Mouse (Mus musculus) gastrocnemius, postnatal 4 days (tissue): ENCODE measurements around the gene Ptgds. TPM values are rescaled to one million over a fixed set of nuclear protein-coding genes. Genes with fewer than 3 reads are reported as not detected.

Experiments used
- DNase-seq, 2 experiments: peaks; one replicate each; pipeline ENCODE4 v3.0.0; 2021 to 2022; ENCODE audit warnings: low spot score in 2 of 2, mixed read lengths in 2 of 2
- microRNA-seq: library from miRNA; unstranded; fragments of <30 nt; microRNA quantifications from one replicate; pipeline ENCODE4 v1.2.0, GENCODE M21; 2021
- total RNA-seq, 2 experiments: library from RNA; stranded (reverse); gene quantifications; 2 replicates each; pipeline ENCODE4 v1.2.3; 2021

Gene Ptgds
- total RNA-seq, 2 experiments from 2014 or later: 2.9 to 3.9 TPM

DNA sequence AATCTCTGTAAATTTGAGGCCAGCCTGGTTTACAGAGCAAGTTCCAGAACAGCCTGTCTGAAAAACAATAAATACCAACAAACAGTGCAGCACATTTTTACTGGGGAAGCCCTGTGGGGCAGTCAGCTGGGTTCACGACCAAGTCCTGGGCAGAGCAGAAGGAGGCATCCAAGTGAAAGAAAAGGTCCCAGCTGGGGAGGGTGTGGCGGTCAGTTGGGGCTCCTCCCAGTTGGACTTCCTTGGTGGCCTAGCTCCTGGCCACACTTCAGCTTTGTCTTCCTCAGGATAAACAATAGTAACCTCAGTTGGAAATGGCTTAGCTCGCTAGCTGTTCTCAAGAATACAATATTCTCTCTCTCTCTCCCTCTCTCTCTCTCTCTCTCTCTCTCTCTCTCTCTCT lies 52.4 kb downstream of the Ptgds start:
- no peak for DNase-seq

Small RNA genes within 50 kb of the gene (microRNA-seq; reads per million reads assigned to microRNA genes)
- gene Mir3087: not detected

Other genes with a start within 250 kb of the Ptgds start
- 100 to 1,000 TPM; 360 to 390 TPM for gene Tubb4b, start 245.3 kb downstream of the Ptgds start, total RNA-seq
- gene Slc34a3, start 235.7 kb downstream of the Ptgds start, total RNA-seq: not detected
- gene Rnf224, start 233.3 kb downstream of the Ptgds start, total RNA-seq: not detected
- 1 to 10 TPM; 1.4 to 2.0 TPM for gene Rnf208, start 227.8 kb downstream of the Ptgds start, total RNA-seq
- gene Cysrt1, start 227.6 kb downstream of the Ptgds start, total RNA-seq: not detected
- 1 to 10 TPM; 1.3 to 1.5 TPM for gene AL732309.1, start 223.2 kb downstream of the Ptgds start, total RNA-seq
- gene Tmem203, start 214.6 kb downstream of the Ptgds start, total RNA-seq: 10 to 100 TPM; 18.8 to 19.7 TPM
- gene Tprn, start 207.4 kb downstream of the Ptgds start, total RNA-seq: 1 to 10 TPM; 4.8 to 6.3 TPM
- 10 to 100 TPM; 55.9 to 58.1 TPM for gene Ssna1, start 197.6 kb downstream of the Ptgds start, total RNA-seq
- 10 to 100 TPM; 64.9 to 69.0 TPM for gene Anapc2, start 197.6 kb downstream of the Ptgds start, total RNA-seq
- gene Tmem210, start 181.9 kb downstream of the Ptgds start, total RNA-seq: not detected
- not detected for gene Lrrc26, start 180.1 kb downstream of the Ptgds start, total RNA-seq
- under 1 TPM; 0.17 to 0.26 TPM for gene Grin1, start 150.9 kb downstream of the Ptgds start, total RNA-seq
- gene Man1b1, start 137.7 kb downstream of the Ptgds start, total RNA-seq: 10 to 100 TPM; 36.5 to 40.2 TPM
- 10 to 100 TPM in 1 of 2 experiments, 1 to 10 TPM in 1; 8.1 to 11.9 TPM for gene Dpp7, start 113.7 kb downstream of the Ptgds start, total RNA-seq
- 10 to 100 TPM; 11.2 to 14.3 TPM for gene Uap1l1, start 104.4 kb downstream of the Ptgds start, total RNA-seq
- gene Sapcd2, start 97.7 kb downstream of the Ptgds start, total RNA-seq: 1 to 10 TPM; 6.2 TPM
- 10 to 100 TPM; 35.1 to 42.0 TPM for gene Entpd2, start 74.2 kb downstream of the Ptgds start, total RNA-seq
- gene Npdc1, start 70.7 kb downstream of the Ptgds start, total RNA-seq: 10 to 100 TPM; 41.2 to 45.9 TPM
- gene Fut7, start 46.8 kb downstream of the Ptgds start, total RNA-seq: under 1 TPM in 1 of 2 experiments, not detected in 1; 0.34 TPM
- gene Abca2, start 41.3 kb downstream of the Ptgds start, total RNA-seq: 10 to 100 TPM; 12.7 to 13.8 TPM
- under 1 TPM in 1 of 2 experiments, not detected in 1; 0.34 TPM for gene Clic3, start 13.2 kb downstream of the Ptgds start, total RNA-seq
- 10 to 100 TPM; 40.0 to 45.9 TPM for gene Paxx, start 9.0 kb downstream of the Ptgds start, total RNA-seq
- not detected for gene Lcn12, start 23.9 kb upstream of the Ptgds start, total RNA-seq
- gene Fbxw5, start 30.7 kb upstream of the Ptgds start, total RNA-seq: 10 to 100 TPM; 62.5 to 71.4 TPM
- 1 to 10 TPM in 1 of 2 experiments, under 1 TPM in 1; 0.74 to 1.2 TPM for gene C8g, start 31.7 kb upstream of the Ptgds start, total RNA-seq
- 10 to 100 TPM; 15.7 to 16.5 TPM for gene Traf2, start 76.9 kb upstream of the Ptgds start, total RNA-seq
- gene Edf1, start 87.8 kb upstream of the Ptgds start, total RNA-seq: 100 to 1,000 TPM; 173 to 196 TPM
- gene Mamdc4, start 104.8 kb upstream of the Ptgds start, total RNA-seq: 1 to 10 TPM; 2.3 to 2.5 TPM
- 10 to 100 TPM; 43.0 to 44.8 TPM for gene Phpt1, start 105.2 kb upstream of the Ptgds start, total RNA-seq
- under 1 TPM; 0.07 to 0.08 TPM for gene Ajm1, start 111.7 kb upstream of the Ptgds start, total RNA-seq
- 10 to 100 TPM; 59.3 to 65.0 TPM for gene Rabl6, start 138.5 kb upstream of the Ptgds start, total RNA-seq
- gene Ccdc183, start 147.6 kb upstream of the Ptgds start, total RNA-seq: not detected
- 10 to 100 TPM; 11.7 to 18.6 TPM for gene Tmem141, start 152.0 kb upstream of the Ptgds start, total RNA-seq
- gene Fcna, start 158.0 kb upstream of the Ptgds start, total RNA-seq: 10 to 100 TPM in 1 of 2 experiments, 1 to 10 TPM in 1; 9.7 to 14.3 TPM
- 1 to 10 TPM; 1.2 to 2.5 TPM for gene Lcn8, start 183.1 kb upstream of the Ptgds start, total RNA-seq
- gene Lcn5, start 187.9 kb upstream of the Ptgds start, total RNA-seq: not detected
- gene Lcn6, start 206.7 kb upstream of the Ptgds start, total RNA-seq: not detected
- gene Lcn10, start 212.7 kb upstream of the Ptgds start, total RNA-seq: not detected
- gene Obp2a, start 230.0 kb upstream of the Ptgds start, total RNA-seq: not detected
- gene Bmyc, start 236.7 kb upstream of the Ptgds start, total RNA-seq: 10 to 100 TPM; 21.5 to 25.6 TPM